Mouse (Mus musculus) c-Kit-positive CD71-negative TER-119-negative erythroid progenitor cells, embryonic 14.5 days (primary cell): Measurements from ENCODE around the gene Mpp2.

Experiments used
- DNase-seq: peaks from one replicate; pipeline ENCODE4 v3.0.0-alpha.2; 2013; ENCODE audit warnings: low read depth

Gene Mpp2

GRCm38 (mm10) chr11:102070426-102070825 lies 17.9 kb downstream of the Mpp2 start:
- DNase-seq, result no peak

- DNase-seq, result no peak
Observed at GRCm38 (mm10) chr11:102069633-102070032, 18.7 kb downstream of the Mpp2 start.

- no peak for DNase-seq
Observed at GRCm38 (mm10) chr11:102068969-102069368, 19.3 kb downstream of the Mpp2 start.

DNA sequence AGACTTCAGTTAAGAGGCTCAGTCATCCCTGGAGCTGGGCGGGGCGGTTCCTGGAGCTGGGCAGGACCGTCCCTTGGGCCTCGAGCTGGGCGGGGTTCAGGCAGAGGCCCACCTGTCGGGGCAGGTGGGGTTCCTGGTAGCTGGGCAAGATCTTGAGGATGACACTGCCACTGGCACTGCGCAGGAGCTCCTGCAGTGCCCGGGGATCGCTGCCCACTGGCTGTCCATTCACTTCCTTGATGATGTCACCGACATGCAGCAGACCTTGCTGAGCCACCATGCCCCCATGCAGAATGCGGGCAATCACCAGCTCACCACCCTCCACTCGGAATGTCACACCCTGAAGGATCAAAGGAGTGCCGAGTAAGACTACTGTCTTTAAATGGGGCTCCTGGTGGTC lies 25.2 kb downstream of the Mpp2 start:
- no peak for DNase-seq

DNA sequence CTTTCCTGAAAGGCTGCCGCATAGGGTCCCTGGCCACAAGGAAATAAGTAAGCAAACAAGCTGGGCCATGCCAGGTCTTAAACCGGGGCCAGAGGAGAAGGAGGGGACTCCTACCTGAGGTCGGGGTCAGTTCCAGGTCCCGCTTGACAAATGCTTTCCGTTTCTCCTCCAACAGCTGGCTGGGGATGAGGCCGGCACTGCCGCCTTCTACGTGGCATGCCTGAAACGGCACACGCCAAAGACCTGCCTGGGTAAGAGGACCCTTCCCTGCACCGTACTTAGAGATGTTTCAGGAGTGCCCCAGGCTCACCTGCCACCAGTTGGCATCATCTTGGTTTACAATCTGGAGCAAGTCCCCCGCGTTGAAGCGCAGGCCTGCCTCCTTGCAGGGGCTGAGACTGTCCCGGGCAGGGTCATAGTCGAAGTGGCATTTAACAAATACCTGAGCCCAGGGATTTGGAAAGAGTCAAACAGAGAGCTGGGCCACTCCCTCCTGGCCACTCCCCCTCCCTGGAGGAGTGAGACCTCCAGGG lies 26.3 kb downstream of the Mpp2 start:
- DNase-seq, result no peak

GRCm38 (mm10) chr11:102061236-102061940 lies 26.9 kb downstream of the Mpp2 start:
- peak; percentile 70 for DNase-seq

- peak; percentile 67 for DNase-seq
Observed at GRCm38 (mm10) chr11:102053847-102054246, 34.5 kb downstream of the Mpp2 start.

DNA sequence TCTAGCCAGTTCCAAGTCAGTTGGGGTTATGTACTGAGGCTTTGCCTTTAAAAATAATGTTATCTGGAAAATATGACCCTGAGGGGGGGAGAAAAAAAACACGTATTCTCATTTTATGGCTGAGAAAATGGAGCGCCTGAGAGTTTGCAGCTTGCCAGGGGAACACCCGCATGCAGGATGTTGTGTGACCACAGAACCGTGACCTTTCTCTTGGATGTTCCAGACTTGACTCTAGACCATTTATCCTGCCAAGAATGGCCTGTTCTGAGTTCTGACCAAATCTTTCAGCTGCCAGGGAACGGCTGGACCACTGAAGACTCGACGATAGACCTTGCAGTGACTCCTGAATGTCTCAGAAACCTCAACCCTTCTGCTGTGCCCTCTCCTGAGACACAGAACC lies 35.1 kb downstream of the Mpp2 start:
- no peak for DNase-seq

GRCm38 (mm10) chr11:102052697-102053096 lies 35.6 kb downstream of the Mpp2 start:
- DNase-seq, result no peak

DNA sequence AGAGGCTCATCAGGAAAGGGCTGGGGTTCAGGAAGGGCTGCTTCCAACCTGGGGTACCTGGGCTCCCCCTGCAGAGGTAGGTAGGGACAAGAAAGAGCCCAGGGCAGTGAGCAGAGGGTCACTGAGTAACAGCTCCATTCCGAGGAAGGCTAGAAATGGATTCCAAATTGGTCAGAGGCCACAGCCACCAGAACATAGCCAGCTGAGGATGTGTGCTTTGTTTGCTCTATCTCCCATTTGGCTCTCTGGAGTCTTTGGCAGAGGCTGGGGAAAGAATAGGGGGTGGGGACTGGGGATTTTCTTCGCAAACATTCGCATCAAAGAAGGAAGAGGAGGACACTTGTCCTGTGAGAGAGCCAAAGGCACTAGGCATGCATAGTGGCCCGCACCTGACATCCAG lies 36.4 kb downstream of the Mpp2 start:
- no peak for DNase-seq

DNA sequence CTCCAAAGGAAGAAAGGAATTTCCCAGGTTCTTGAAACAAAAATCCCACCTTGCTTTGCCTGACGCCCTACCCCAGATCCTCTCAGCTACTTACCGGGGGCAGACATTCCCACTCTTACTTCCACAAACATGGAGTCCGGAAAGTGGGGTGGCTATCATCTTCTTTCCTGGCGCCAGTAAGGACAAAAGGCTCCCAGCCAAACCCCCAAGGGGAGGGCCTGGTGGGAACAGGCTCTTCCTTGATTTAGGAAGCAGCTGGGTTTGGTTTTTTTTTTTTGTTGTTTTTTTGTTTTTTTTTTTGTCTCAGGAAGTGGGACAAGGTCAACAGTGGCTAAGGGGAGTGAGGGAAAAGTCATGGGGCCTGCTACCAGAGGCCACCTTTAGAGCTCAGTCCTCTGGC lies 36.8 kb downstream of the Mpp2 start:
- DNase-seq, result no peak

DNA sequence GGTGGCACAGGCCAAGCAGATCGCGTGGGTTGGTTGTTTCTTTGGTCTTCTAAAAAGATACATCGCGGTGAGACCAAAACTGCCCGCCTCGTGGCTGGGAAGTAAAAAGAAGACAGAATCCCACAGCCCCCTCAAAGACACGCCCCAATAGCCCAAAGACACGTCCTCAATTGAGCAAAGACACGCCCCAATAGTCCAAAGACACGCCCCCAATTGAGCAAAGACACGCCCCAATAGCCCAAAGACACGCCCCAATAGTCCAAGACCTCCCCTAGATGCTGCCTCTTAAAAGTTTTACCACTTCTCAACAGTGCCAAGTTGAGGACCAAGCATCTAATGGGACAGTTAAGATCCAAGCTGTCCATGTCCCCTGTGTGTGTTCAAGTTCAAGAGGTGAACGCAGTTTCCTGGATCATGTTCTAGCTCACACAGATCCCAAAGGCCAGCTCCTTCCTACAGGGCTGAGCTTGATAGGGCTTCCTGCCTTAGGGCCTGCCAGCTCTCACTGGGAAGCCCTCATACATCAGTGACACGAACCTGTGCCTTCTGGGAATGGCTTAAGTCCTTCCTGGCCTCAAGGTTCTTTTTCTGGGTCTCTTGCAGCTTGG lies 38.3 kb downstream of the Mpp2 start:
- DNase-seq, result no peak

DNA sequence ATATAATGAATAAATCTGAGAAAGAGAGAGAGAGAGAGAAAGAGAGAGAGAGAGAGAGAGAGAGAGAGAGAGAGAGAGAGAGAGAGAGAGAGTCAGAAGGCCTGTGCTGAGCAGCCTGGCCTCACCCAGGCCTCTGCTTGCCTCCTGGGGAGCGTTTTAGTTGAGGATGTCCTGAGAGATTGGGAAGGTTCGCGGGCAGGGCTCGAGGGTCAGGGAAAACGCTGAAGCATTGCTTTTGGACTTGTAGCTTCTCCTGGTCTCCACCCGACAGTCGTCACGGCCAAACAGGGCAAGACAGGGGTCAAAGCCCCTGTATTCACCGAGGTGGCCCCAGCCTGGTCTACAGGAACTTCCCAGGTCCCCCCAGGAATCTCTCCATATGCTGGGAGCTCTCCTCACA lies 41.7 kb downstream of the Mpp2 start:
- DNase-seq, result no peak

DNA sequence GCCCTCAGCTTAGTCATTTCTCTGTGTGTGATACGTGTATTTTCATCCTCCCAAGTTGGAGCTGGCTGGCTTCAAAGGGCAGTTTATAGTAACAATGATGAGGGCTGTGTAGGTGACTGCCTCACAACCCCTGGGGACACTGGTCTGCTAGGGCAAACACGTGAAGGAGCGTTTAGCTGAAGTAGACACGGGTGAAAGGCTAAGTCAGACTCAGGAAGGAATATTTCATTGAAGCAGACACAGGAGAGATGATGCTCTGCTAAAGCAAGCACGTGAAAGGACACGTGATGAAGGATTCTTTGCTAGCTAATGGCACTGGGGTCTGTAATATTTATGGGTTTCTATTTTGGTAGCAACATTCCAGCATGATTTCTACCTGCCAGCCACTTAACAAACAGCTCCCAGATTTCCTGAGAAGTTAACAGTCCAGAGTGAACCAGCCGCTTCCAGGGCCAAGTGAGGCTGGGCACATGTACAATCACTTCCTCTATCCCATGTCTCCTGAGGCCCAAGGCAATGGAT lies 43.6 kb downstream of the Mpp2 start:
- DNase-seq, result no peak

GRCm38 (mm10) chr11:102043381-102043780 lies 44.9 kb downstream of the Mpp2 start:
- no peak for DNase-seq

GRCm38 (mm10) chr11:102042971-102043370 lies 45.3 kb downstream of the Mpp2 start:
- no peak for DNase-seq

GRCm38 (mm10) chr11:102041350-102041949 lies 46.9 kb downstream of the Mpp2 start, which contains the start of gene Cd300lg:
Cd300lg (plus strand) TSS chr11:102041509.
- peak; percentile 16 for DNase-seq

GRCm38 (mm10) chr11:102040646-102041045 lies 47.7 kb downstream of the Mpp2 start:
- DNase-seq, result no peak

- DNase-seq, result peak; percentile 77
Observed at GRCm38 (mm10) chr11:102040138-102040524, 48.2 kb downstream of the Mpp2 start.

GRCm38 (mm10) chr11:102039487-102040137 lies 48.7 kb downstream of the Mpp2 start:
- no peak for DNase-seq

DNA sequence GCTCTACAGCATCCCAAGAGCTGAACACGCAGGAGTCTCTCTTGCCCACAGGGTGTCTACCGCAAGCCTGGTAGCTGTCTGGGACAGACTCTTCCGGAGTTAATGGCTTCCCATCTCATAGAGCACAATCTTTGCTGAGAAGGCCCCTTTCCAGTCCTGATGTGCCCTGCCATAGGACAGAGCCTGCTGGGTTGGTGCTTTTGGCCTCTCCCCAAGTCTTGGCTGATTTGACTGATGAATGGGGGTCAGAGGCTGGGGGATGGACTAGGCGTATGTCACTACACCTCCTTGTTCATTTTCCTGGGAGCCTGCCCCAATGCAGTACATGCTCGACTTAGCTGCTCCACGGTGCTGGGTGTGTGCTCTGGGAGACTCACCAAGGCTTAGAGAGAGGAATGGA lies 50.5 kb downstream of the Mpp2 start:
- no peak for DNase-seq

- no peak for DNase-seq
Observed at GRCm38 (mm10) chr11:102036336-102036735, 52.0 kb downstream of the Mpp2 start.
